Mouse (Mus musculus): ENCODE measurements around the gene 2310022A10Rik. TPM values are rescaled to one million over a fixed set of nuclear protein-coding genes. Genes with fewer than 3 reads are reported as not detected.
A peak's percentile ranks its signal among the peaks of the same experiment; 100 is the strongest.

Gene 2310022A10Rik
- polyA plus RNA-seq, 1 experiment from 2014 or later, result 35.8 TPM

DNA sequence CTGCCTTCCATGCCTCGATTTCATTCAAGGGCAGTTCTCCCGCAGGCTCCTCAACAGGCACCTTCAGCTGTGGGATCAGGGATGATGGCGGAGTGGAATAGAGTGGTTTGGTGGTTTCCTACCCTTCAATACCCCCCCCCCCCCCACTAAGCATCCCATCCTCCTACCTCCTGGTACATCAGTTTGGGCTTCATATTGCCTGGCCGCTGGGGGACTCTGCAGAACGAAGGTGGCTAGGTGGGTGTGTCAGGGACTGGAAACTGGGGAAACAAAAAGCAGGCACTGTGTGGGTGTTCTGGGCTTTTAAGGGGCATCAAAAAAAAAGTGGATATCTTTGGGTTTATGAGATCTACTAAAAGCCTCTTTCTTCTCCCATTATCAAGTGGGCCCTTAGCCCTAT, 11.1 kb upstream of the 2310022A10Rik start:
- H3K27ac ChIP-seq, result no peak overlapping the region
- peak overlapping the region; percentile 62; the same call in 1 of the 2 replicates for H3K9ac ChIP-seq
- 50% methylated on average over 5 of the region's 5 CpGs for WGBS
- peaks cover 33% of the 10 kb centered on the region; the same call in 1 of the 2 replicates for H3K36me3 ChIP-seq
- H3K4me1 ChIP-seq, result peaks cover 11% of the 10 kb centered on the region; the same call in 1 of the 2 replicates
- H3K4me2 ChIP-seq (replicated peaks), result peak overlapping the region; percentile 89
- no peaks in the 10 kb centered on the region for H3K27me3 ChIP-seq
- ATAC-seq (ENCODE audit: insufficient number of reproducible peaks, insufficient read depth, low FRiP score, low TSS enrichment), result no peak
- H3K4me3 ChIP-seq, result peak overlapping the region; percentile 55
- H3K9me3 ChIP-seq, result no peaks in the 10 kb centered on the region

GRCm38 (mm10) chr7:27542392-27543033, 10.5 kb upstream of the 2310022A10Rik start:
- 2% methylated on average over 30 of the region's 30 CpGs for WGBS
- peak; percentile 93 for ATAC-seq (ENCODE audit: insufficient number of reproducible peaks, insufficient read depth, low FRiP score, low TSS enrichment)
- peaks cover 27% of the 10 kb centered on the region; the same call in 1 of the 2 replicates for H3K36me3 ChIP-seq
- H3K4me3 ChIP-seq, result peak overlapping the region; percentile 55
- H3K4me2 ChIP-seq (replicated peaks), result peak overlapping the region; percentile 89
- no peaks in the 10 kb centered on the region for H3K9me3 ChIP-seq
- H3K4me1 ChIP-seq, result peaks cover 11% of the 10 kb centered on the region; the same call in 1 of the 2 replicates
- no peak overlapping the region for H3K27ac ChIP-seq
- no peaks in the 10 kb centered on the region for H3K27me3 ChIP-seq
- H3K9ac ChIP-seq, result peak overlapping the region; percentile 62

GRCm38 (mm10) chr7:27543065-27543464, 10.0 kb upstream of the 2310022A10Rik start:
- Histone ChIP-seq H3K4me1 (peaks cover 11% of the 10 kb centered on the region; the same call in 1 of the 2 replicates), H3K9me3 (no peaks in the 10 kb centered on the region), H3K4me2 (replicated peaks) (peak overlapping the region; percentile 89), H3K36me3 (peaks cover 22% of the 10 kb centered on the region; the same call in 1 of the 2 replicates), H3K4me3 (peak overlapping the region; percentile 55), H3K27me3 (no peaks in the 10 kb centered on the region), H3K9ac (0 out of 2 replicates have a peak overlapping the region, but pooled peaks have one; percentile 62), H3K27ac (no peak overlapping the region)
- WGBS, result 52% methylated on average over 6 of the region's 6 CpGs
- ATAC-seq (ENCODE audit: insufficient number of reproducible peaks, insufficient read depth, low FRiP score, low TSS enrichment), result no peak

DNA sequence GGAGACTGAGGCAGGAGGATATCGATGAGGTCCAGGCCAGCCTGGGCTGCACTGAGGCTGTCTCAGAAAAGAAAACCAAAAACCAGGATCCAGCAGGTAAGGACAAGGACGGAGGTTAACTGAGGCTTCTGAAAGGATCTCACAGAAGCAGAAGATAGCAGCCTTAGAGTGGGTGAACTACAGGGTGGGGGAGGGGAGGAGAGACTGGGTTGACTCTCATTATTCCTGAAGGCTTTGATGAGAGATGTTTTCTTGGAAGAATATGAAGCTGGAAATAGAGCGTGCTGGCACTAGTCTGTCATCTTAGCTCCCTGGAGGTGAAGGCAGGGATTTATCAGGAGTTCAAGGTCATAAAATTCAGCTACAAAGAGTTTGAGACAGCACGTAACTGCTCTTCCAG, 9.2 kb upstream of the 2310022A10Rik start:
- Histone ChIP-seq H3K4me3 (no peak overlapping the region), H3K9ac (no peak overlapping the region), H3K4me1 (peaks cover 11% of the 10 kb centered on the region; the same call in 1 of the 2 replicates), H3K9me3 (no peaks in the 10 kb centered on the region), H3K27me3 (no peaks in the 10 kb centered on the region), H3K4me2 (replicated peaks) (no peak overlapping the region), H3K36me3 (peaks cover 16% of the 10 kb centered on the region; the same call in 1 of the 2 replicates), H3K27ac (no peak overlapping the region)
- WGBS, result 92% methylated on average over 4 of the region's 4 CpGs
- ATAC-seq (ENCODE audit: insufficient number of reproducible peaks, insufficient read depth, low FRiP score, low TSS enrichment), result no peak

DNA sequence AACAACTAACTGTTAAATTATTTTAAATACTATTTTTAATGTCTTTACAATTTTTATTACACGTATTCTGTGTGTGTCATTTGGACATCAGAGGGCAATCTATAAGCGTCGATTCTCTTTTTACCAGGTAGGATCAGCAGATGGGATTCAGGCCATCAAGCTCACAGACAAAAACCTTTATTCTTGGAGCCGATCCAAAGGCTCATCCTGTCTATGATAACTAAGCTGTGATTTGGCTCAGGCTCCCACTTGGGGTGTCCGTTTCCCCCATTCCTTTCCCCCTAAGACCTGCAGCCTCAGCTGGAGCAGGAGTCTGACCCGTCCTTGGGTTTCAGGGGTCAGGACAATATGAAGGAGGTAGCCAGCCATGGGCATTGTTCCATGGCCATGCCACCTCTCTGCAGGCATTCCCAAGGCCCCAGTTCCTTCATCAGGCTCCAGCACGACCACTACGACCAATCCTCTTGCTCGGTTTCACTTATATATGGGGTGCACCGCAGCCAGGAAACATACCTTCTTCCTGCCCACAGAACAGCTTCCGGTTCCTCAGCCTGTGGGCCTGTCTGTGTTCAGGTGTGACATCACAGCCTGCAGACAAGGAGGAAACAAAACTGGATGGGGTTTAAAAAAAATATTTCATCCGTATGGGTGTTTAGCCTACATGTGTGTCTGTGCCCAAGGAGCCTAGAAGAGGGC, 8.2 kb upstream of the 2310022A10Rik start:
- Histone ChIP-seq H3K36me3 (0 out of 2 replicates have a peak, but pooled peaks cover 7% of the 10 kb centered on the region), H3K4me2 (replicated peaks) (no peak overlapping the region), H3K4me1 (peaks cover 11% of the 10 kb centered on the region; the same call in 1 of the 2 replicates), H3K9ac (no peak overlapping the region), H3K27ac (no peak overlapping the region), H3K9me3 (no peaks in the 10 kb centered on the region), H3K4me3 (no peak overlapping the region), H3K27me3 (no peaks in the 10 kb centered on the region)
- WGBS, result 88% methylated on average over 12 of the region's 12 CpGs
- ATAC-seq (ENCODE audit: insufficient number of reproducible peaks, insufficient read depth, low FRiP score, low TSS enrichment), result no peak

DNA sequence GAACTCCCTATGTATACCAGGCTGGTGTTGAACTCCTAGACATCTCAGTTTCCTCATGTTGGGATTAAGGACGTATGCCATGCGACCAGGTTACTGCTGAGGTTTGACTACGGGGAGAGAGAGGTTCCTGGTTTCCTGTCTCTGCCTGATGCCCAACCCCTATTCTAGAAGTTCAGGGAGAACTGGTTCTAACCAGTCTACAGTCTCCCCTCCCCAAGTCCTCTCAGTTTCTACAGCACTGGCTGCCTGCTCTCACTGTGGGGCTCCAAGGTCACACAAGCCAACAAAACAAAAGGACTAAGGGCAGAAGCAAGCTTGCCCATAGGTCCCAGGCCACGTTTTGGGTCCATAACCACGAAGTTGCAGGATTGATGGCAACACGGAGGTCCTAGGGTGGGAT, 3.4 kb upstream of the 2310022A10Rik start:
- no peaks in the 10 kb centered on the region for H3K27me3 ChIP-seq
- H3K4me3 ChIP-seq, result no peak overlapping the region
- 79% methylated on average over 6 of the region's 6 CpGs for WGBS
- H3K9me3 ChIP-seq, result no peaks in the 10 kb centered on the region
- no peak for ATAC-seq (ENCODE audit: insufficient number of reproducible peaks, insufficient read depth, low FRiP score, low TSS enrichment)
- H3K4me2 ChIP-seq (replicated peaks), result no peak overlapping the region
- H3K9ac ChIP-seq, result no peak overlapping the region
- H3K36me3 ChIP-seq, result no peaks in the 10 kb centered on the region
- H3K4me1 ChIP-seq, result peaks cover 10% of the 10 kb centered on the region
- no peak overlapping the region for H3K27ac ChIP-seq

- Histone ChIP-seq H3K4me1 (peaks cover 10% of the 10 kb centered on the region), H3K9ac (peak overlapping the region; percentile 45; the same call in 1 of the 2 replicates)
- no peak for ATAC-seq (ENCODE audit: insufficient number of reproducible peaks, insufficient read depth, low FRiP score, low TSS enrichment)
These were observed 963 bp upstream of the 2310022A10Rik start for GRCm38 (mm10) chr7:27552070-27552469.

DNA sequence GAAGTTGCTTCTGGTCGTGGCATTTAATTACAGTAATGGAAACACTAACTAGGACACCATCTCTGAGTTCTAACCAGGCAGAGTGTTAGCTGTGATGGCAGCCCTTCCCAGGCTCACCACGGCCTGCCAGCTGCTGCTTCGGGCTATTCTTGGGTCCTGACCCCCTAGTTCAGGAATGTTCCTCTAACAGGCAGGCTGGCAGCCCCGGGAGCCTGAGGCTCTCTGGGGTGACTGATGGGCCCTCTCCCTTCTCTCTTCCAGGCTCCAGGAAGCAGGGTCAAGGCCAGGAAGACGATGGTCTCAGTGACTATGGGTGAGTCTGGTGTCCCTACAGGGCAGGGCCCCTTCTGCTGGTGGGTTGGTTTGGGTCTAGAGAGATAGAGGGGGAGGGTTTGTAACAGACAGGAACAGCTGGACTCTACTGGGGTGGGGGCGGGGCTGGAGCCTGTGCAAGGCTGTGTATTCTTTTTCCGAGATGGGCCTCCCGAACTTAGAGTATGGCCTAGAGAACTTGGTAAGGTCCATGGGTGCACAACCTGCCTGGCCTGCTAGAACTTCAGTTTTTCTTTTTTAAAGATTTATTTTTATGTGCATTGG, 7.4 kb downstream of the 2310022A10Rik start:
- no peaks in the 10 kb centered on the region for H3K27me3 ChIP-seq
- ATAC-seq (ENCODE audit: insufficient number of reproducible peaks, insufficient read depth, low FRiP score, low TSS enrichment), result no peak
- H3K4me1 ChIP-seq, result no peaks in the 10 kb centered on the region
- WGBS, result 67% methylated on average over 8 of the region's 8 CpGs
- H3K9me3 ChIP-seq, result no peaks in the 10 kb centered on the region
- no peak overlapping the region for H3K27ac ChIP-seq
- H3K4me2 ChIP-seq (replicated peaks), result no peak overlapping the region
- H3K4me3 ChIP-seq, result no peak overlapping the region
- peaks cover 56% of the 10 kb centered on the region for H3K36me3 ChIP-seq
- H3K9ac ChIP-seq, result 0 out of 2 replicates have a peak overlapping the region, but pooled peaks have one; percentile 7

More at GRCm38 (mm10) chr7:27552070-27552469, 963 bp upstream of the 2310022A10Rik start:
- H3K36me3 ChIP-seq, result peaks cover 10% of the 10 kb centered on the region
- WGBS, result 59% methylated on average over 5 of the region's 5 CpGs
- H3K4me2 ChIP-seq (replicated peaks), result peak overlapping the region; percentile 73
- H3K4me3 ChIP-seq, result peak overlapping the region; percentile 78
- H3K27me3 ChIP-seq, result no peaks in the 10 kb centered on the region
- H3K9me3 ChIP-seq, result no peaks in the 10 kb centered on the region
- no peak overlapping the region for H3K27ac ChIP-seq

GRCm38 (mm10) chr7:27560978-27561377, 7.9 kb downstream of the 2310022A10Rik start:
- Histone ChIP-seq H3K4me1 (no peaks in the 10 kb centered on the region), H3K27ac (no peak overlapping the region), H3K36me3 (peaks cover 55% of the 10 kb centered on the region), H3K27me3 (no peaks in the 10 kb centered on the region), H3K9ac (0 out of 2 replicates have a peak overlapping the region, but pooled peaks have one; percentile 7), H3K4me2 (replicated peaks) (no peak overlapping the region), H3K4me3 (no peak overlapping the region), H3K9me3 (no peaks in the 10 kb centered on the region)
- WGBS, result 90% methylated on average over 1 of the region's 1 CpGs
- no peak for ATAC-seq (ENCODE audit: insufficient number of reproducible peaks, insufficient read depth, low FRiP score, low TSS enrichment)

DNA sequence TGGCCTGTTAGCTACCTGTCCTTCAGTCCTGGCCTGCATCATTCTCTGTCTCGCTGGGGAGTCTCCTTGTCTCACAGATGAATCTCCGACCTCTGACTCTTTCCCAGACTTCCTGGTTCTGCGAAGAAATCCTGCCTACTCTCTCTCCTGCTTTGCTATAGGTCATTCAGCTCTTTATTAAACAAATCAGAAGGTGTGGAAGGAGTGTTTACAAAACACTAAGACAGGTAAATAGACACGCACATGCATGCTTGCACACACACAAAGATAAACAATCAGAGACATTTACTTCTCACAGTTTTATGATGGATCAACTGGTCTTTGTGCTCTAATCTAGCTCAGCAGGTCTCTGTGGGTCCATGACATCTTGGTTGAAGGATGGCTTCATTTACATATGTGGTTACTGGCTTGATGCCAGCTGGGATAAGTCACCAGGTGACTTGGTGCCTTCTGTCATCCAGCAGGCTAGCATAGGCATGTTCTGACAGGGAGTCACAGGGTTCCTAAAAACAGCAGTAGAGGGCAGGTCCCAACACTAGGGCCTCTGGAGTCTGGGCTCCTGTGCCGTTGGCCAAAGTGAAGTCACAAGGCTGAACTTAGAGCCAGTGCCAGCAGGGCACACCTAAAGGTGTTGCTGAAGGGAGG, 16.7 kb downstream of the 2310022A10Rik start:
- no peak overlapping the region for H3K27ac ChIP-seq
- H3K9me3 ChIP-seq, result no peaks in the 10 kb centered on the region
- no peak overlapping the region for H3K9ac ChIP-seq
- H3K4me3 ChIP-seq, result no peak overlapping the region
- no peaks in the 10 kb centered on the region for H3K27me3 ChIP-seq
- WGBS, result 83% methylated on average over 5 of the region's 5 CpGs
- ATAC-seq (ENCODE audit: insufficient number of reproducible peaks, insufficient read depth, low FRiP score, low TSS enrichment), result no peak
- H3K4me1 ChIP-seq, result no peaks in the 10 kb centered on the region
- H3K36me3 ChIP-seq, result peaks cover 69% of the 10 kb centered on the region
- H3K4me2 ChIP-seq (replicated peaks), result no peak overlapping the region

GRCm38 (mm10) chr7:27572133-27572532, 19.1 kb downstream of the 2310022A10Rik start:
- Histone ChIP-seq H3K9ac (no peak overlapping the region), H3K36me3 (peaks cover 72% of the 10 kb centered on the region), H3K4me2 (replicated peaks) (no peak overlapping the region), H3K27me3 (no peaks in the 10 kb centered on the region), H3K4me1 (no peaks in the 10 kb centered on the region), H3K4me3 (no peak overlapping the region), H3K27ac (no peak overlapping the region), H3K9me3 (no peaks in the 10 kb centered on the region)
- ATAC-seq (ENCODE audit: insufficient number of reproducible peaks, insufficient read depth, low FRiP score, low TSS enrichment), result no peak
- 90% methylated on average over 4 of the region's 4 CpGs for WGBS
